Mouse (Mus musculus): ENCODE measurements around the gene Tle6. TPM values are rescaled to one million over a fixed set of nuclear protein-coding genes. Genes with fewer than 3 reads are reported as not detected.

The Tle6 gene
- polyA plus RNA-seq, 1 experiment, result 21.2 TPM

GRCm38 (mm10) chr10:81596611-81597010 lies 4.3 kb downstream of the Tle6 start:
- Histone ChIP-seq H3K27ac (ENCODE audit: insufficient read depth, low read length) (no peak overlapping the region), H3K4me3 (ENCODE audit: insufficient read depth, low read length) (peak overlapping the region; percentile 9; the same call in 1 of the 2 replicates), H3K4me1 (ENCODE audit: control insufficient read depth, insufficient read depth, low read length) (peaks cover 1% of the 10 kb centered on the region; the same call in 1 of the 2 replicates)
- TF ChIP-seq CTCF (IDR thresholded peaks at IDR 0.05; ENCODE audit: extremely low read depth, insufficient read depth, low read length) (no peak), POLR2A (IDR thresholded peaks at IDR 0.05; ENCODE audit: extremely low read depth, insufficient read depth, low read length) (no peak)

DNA sequence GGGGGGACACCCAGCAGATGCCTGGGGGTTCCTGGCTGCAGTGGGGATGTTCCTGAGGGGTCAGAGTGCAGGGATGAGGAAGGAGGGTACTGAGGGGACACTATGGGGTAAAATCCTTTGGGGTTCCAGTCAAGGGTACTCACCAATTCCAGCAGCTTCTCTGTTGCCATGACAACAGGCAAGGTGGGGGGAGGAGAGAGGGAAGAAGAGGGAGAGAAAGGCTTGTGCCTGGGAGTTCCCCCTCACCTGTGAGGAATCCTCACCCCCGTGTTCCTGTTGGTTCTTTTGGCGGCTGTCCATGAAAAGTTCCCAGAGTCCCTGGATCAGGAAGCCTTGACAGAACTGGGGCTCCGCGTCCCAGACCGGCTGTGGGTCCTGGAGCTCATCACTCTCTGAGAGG lies 5.3 kb downstream of the Tle6 start:
- no peak overlapping the region for H3K27ac ChIP-seq (ENCODE audit: insufficient read depth, low read length)
- TF ChIP-seq CTCF (IDR thresholded peaks at IDR 0.05; ENCODE audit: extremely low read depth, insufficient read depth, low read length), result no peak
- no peak for TF ChIP-seq POLR2A (IDR thresholded peaks at IDR 0.05; ENCODE audit: extremely low read depth, insufficient read depth, low read length)
- peaks cover 1% of the 10 kb centered on the region; the same call in 1 of the 2 replicates for H3K4me1 ChIP-seq (ENCODE audit: control insufficient read depth, insufficient read depth, low read length)
- no peak overlapping the region for H3K4me3 ChIP-seq (ENCODE audit: insufficient read depth, low read length)

GRCm38 (mm10) chr10:81593935-81594334 lies 6.9 kb downstream of the Tle6 start:
- H3K4me3 ChIP-seq (ENCODE audit: insufficient read depth, low read length), result no peak overlapping the region
- no peak overlapping the region for H3K27ac ChIP-seq (ENCODE audit: insufficient read depth, low read length)
- peaks cover 1% of the 10 kb centered on the region; the same call in 1 of the 2 replicates for H3K4me1 ChIP-seq (ENCODE audit: control insufficient read depth, insufficient read depth, low read length)
- TF ChIP-seq POLR2A (IDR thresholded peaks at IDR 0.05; ENCODE audit: extremely low read depth, insufficient read depth, low read length) (no peak), CTCF (IDR thresholded peaks at IDR 0.05; ENCODE audit: extremely low read depth, insufficient read depth, low read length) (no peak)

GRCm38 (mm10) chr10:81593223-81593622 lies 7.7 kb downstream of the Tle6 start:
- no peak overlapping the region for H3K27ac ChIP-seq (ENCODE audit: insufficient read depth, low read length)
- H3K4me3 ChIP-seq (ENCODE audit: insufficient read depth, low read length), result no peak overlapping the region

DNA sequence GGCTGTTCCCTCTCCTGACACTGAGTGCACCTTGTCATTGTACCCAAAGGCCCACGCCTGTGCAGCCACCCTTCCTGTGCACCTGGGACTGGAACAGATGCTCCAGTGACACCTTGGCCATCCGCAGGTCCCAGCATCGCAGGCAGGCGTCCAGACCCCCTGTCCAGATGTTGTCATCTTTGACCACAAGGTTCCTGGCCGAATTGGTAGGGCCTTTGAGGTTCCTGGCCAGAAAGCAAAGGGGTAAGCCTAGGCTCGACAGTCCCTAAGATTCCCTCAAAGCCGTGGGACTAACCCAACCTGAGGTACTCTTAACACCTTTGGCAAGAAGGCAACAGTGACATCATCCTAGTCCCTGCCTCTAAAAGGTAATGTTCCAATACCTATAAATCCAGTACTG lies 8.2 kb downstream of the Tle6 start:
- H3K27ac ChIP-seq (ENCODE audit: insufficient read depth, low read length), result no peak overlapping the region
- no peak overlapping the region for H3K4me3 ChIP-seq (ENCODE audit: insufficient read depth, low read length)
- H3K4me1 ChIP-seq (ENCODE audit: control insufficient read depth, insufficient read depth, low read length), result peaks cover 1% of the 10 kb centered on the region; the same call in 1 of the 2 replicates
- no peak for TF ChIP-seq CTCF (IDR thresholded peaks at IDR 0.05; ENCODE audit: extremely low read depth, insufficient read depth, low read length)
- no peak for TF ChIP-seq POLR2A (IDR thresholded peaks at IDR 0.05; ENCODE audit: extremely low read depth, insufficient read depth, low read length)

More at GRCm38 (mm10) chr10:81593223-81593622, 7.7 kb downstream of the Tle6 start:
- TF ChIP-seq CTCF (IDR thresholded peaks at IDR 0.05; ENCODE audit: extremely low read depth, insufficient read depth, low read length), result no peak
- no peak for TF ChIP-seq POLR2A (IDR thresholded peaks at IDR 0.05; ENCODE audit: extremely low read depth, insufficient read depth, low read length)
- peaks cover 1% of the 10 kb centered on the region; the same call in 1 of the 2 replicates for H3K4me1 ChIP-seq (ENCODE audit: control insufficient read depth, insufficient read depth, low read length)

GRCm38 (mm10) chr10:81591846-81592245 lies 9.0 kb downstream of the Tle6 start:
- 0 out of 2 replicates have a peak, but pooled peaks cover 1% of the 10 kb centered on the region for H3K4me1 ChIP-seq (ENCODE audit: control insufficient read depth, insufficient read depth, low read length)
- no peak for TF ChIP-seq POLR2A (IDR thresholded peaks at IDR 0.05; ENCODE audit: extremely low read depth, insufficient read depth, low read length)
- no peak for TF ChIP-seq CTCF (IDR thresholded peaks at IDR 0.05; ENCODE audit: extremely low read depth, insufficient read depth, low read length)
- no peak overlapping the region for H3K4me3 ChIP-seq (ENCODE audit: insufficient read depth, low read length)
- H3K27ac ChIP-seq (ENCODE audit: insufficient read depth, low read length), result no peak overlapping the region

GRCm38 (mm10) chr10:81588739-81589138 lies 12.1 kb downstream of the Tle6 start:
- no peak overlapping the region for H3K4me3 ChIP-seq (ENCODE audit: insufficient read depth, low read length)
- H3K27ac ChIP-seq (ENCODE audit: insufficient read depth, low read length), result no peak overlapping the region
- no peaks in the 10 kb centered on the region for H3K4me1 ChIP-seq (ENCODE audit: control insufficient read depth, insufficient read depth, low read length)
- TF ChIP-seq CTCF (IDR thresholded peaks at IDR 0.05; ENCODE audit: extremely low read depth, insufficient read depth, low read length) (no peak), POLR2A (IDR thresholded peaks at IDR 0.05; ENCODE audit: extremely low read depth, insufficient read depth, low read length) (no peak)

GRCm38 (mm10) chr10:81583347-81583746 lies 17.5 kb downstream of the Tle6 start:
- TF ChIP-seq POLR2A (IDR thresholded peaks at IDR 0.05; ENCODE audit: extremely low read depth, insufficient read depth, low read length), result no peak
- TF ChIP-seq CTCF (IDR thresholded peaks at IDR 0.05; ENCODE audit: extremely low read depth, insufficient read depth, low read length), result no peak
- H3K4me3 ChIP-seq (ENCODE audit: insufficient read depth, low read length), result no peak overlapping the region
- H3K27ac ChIP-seq (ENCODE audit: insufficient read depth, low read length), result no peak overlapping the region
- H3K4me1 ChIP-seq (ENCODE audit: control insufficient read depth, insufficient read depth, low read length), result no peaks in the 10 kb centered on the region

- no peak overlapping the region for H3K4me3 ChIP-seq (ENCODE audit: insufficient read depth, low read length)
- H3K4me1 ChIP-seq (ENCODE audit: control insufficient read depth, insufficient read depth, low read length), result no peaks in the 10 kb centered on the region
- TF ChIP-seq CTCF (IDR thresholded peaks at IDR 0.05; ENCODE audit: extremely low read depth, insufficient read depth, low read length) (0 out of 2 replicates have a peak, but pooled peaks have one; percentile 15), POLR2A (IDR thresholded peaks at IDR 0.05; ENCODE audit: extremely low read depth, insufficient read depth, low read length) (no peak)
- no peak overlapping the region for H3K27ac ChIP-seq (ENCODE audit: insufficient read depth, low read length)
Observed at GRCm38 (mm10) chr10:81580441-81581070, 20.3 kb downstream of the Tle6 start.

DNA sequence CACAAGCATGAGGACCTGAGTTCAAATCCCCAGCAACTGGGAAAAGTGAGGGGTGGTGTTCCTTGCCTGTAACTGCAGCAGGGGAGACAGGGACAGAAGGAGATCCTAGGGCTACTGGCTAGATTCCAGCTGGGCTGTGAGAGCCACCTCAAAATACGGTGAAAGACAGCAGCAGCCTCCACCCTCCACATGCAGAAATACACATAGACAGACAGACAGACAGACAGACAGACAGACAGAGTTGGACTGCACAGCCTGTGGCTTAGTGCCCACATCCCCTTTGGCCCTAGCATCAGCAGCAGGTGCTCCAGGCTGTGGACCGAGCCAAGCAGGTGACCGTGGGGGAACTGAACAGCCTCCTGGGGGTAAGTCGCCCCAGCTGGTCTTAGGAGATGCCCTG lies 20.9 kb downstream of the Tle6 start:
- no peak for TF ChIP-seq POLR2A (IDR thresholded peaks at IDR 0.05; ENCODE audit: extremely low read depth, insufficient read depth, low read length)
- TF ChIP-seq CTCF (IDR thresholded peaks at IDR 0.05; ENCODE audit: extremely low read depth, insufficient read depth, low read length), result no peak
- no peak overlapping the region for H3K4me3 ChIP-seq (ENCODE audit: insufficient read depth, low read length)
- no peak overlapping the region for H3K27ac ChIP-seq (ENCODE audit: insufficient read depth, low read length)
- no peaks in the 10 kb centered on the region for H3K4me1 ChIP-seq (ENCODE audit: control insufficient read depth, insufficient read depth, low read length)

Data from cortical plate, adult 2 months (tissue).